Mouse (Mus musculus) frontal cortex, postnatal 10 days (tissue): ENCODE data around the gene Gstm3.

ENCODE experiments used
- DNase-seq, 2 experiments: peaks; one replicate each; pipeline ENCODE4 v3.0.0; 2022; ENCODE audit warnings: low spot score in 2 of 2, mixed read lengths in 1 of 2

Gene Gstm3

DNA sequence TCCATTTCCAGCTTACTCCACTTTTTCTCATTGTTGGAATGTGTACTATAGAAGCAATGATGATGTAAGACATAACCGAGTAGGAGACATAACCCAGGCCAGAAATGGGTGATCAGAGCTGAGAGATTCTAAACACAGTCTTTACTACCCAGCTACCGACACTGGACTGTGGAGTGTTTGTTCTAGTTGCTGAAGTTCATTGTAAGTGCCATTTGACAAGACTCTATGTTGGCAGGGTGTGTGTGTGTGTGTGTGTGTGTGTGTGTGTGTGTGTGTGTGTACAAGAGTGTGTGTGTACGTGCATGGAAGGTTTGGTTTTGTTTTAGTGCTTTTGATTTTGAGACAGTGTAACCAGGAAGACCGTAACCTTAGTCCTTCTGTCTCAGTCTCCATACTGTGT, 39.4 kb downstream of the Gstm3 start:
- no peak for DNase-seq

DNA sequence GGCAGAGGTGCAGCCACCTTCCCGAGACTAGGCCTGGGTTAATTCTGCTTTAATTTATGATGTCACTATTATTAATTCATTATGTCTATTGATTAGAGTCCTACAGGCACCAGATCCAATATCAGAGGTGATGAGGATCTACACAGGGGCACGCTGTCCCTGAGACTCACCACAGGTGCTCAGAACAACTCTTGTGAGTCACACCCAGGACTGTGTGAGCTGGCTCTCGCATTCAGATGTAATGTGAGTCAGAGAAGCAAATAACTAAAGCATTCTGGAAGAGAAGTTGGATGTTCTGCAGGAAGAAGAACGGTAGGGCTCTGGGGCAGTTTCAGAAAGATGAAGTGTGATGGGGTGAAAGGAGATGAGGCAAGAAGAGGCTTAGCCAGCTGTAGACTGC, 39.8 kb downstream of the Gstm3 start:
- DNase-seq: no peak

DNA sequence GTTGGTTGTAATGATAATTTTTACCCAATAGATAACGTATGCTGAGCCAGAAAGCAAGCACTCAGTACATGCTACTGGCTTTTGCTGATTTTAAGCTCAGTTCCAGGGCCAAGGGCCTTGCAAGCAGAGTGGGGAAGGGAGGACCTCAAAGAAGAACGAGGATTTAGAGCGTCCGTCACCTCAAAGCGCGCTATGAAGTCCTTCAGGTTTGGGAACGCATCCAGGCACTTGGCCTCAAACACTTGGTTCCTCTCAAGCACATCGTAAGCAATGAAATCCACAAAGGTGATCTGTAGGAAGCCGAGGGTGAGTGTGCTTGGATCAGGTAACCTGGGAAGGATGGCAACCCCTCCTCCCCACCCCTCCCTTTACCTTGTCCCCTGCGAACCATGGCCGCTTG, 40.4 kb downstream of the Gstm3 start:
- no peak for DNase-seq

DNA sequence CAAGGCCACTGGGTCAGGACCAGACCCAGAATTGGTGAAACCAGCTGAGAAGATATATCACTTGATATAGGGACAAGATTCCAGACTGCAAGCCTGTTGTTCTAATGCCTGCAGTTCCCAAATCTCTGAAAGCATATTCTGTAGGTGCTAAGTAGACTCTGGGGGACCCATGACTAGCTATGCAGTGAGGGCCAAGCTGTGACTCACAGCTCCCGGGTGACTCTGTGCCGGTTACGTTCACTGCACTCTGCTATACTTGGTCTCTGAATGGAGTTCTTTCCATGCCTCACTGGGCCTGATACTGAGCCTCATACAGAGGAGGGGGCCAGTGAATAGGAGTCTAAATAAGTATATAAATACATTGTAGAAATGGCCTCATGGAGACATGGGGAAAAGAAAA, 41.2 kb downstream of the Gstm3 start:
- DNase-seq: no peak

DNA sequence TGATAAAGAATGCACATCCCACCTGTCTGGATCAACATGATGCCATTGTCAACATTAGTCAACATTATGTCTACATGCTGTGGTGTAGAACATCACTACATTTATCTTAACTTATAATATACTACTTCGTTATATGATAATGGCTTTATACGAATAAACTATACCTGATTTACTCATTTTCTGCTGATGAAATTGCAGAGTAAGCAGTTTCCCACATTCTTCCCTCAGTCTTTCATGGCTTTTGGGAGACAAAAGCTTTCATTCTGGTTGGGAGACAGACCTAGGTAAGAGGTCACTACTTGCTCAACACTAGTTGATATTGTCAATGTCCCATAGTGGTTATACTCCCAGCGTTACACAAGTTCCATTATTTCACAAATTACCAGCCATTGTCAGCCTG, 43.7 kb downstream of the Gstm3 start:
- DNase-seq: no peak

DNA sequence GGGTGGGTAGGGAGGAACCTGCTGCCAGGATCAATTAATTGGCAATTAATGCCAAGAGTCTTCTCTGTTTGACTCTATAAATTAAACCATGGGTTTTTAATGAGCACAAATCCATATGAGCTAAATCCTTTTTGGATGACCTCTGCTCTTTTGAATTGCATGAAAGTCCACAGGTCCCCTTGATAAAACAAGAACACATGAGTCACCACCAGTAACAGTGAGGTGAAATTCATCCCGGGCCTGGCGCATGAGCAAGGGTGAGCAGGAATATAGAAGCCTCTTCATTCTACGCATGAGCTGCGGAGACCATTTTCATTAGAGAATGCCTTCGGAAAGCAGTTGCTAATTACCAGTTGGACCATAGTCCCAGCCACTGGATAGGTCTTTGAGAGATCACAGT, 48.7 kb downstream of the Gstm3 start:
- no peak for DNase-seq

DNA sequence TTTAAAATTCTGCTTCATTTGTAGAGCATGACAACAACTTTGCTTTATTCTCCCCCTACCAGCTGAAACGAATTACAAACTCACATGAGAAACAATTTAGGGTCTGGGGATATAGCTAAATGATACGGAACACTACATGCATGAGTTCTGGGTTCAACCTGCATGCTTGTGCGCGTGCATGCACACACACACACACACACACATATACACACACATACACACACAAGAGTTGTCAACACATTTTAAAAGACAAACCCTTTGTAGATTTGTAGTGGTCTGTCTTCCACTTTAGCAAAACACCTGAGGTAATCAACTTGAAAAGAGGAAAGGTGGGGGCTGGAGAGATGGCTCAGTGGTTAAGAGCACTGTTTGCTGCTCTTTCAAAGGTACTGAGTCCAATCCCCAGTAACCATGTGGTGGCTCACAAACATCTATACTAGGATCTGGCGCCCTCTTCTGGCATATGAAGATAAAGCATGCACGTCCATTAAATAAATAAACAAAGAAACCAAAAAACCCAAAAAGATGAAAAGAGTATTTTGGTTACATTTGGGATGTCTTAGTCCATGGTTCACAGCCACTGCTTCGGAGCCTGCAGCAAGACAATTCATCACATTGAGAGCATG, 51.2 kb downstream of the Gstm3 start:
- peak in 1 of 2 experiments; percentile 36 for DNase-seq

DNA sequence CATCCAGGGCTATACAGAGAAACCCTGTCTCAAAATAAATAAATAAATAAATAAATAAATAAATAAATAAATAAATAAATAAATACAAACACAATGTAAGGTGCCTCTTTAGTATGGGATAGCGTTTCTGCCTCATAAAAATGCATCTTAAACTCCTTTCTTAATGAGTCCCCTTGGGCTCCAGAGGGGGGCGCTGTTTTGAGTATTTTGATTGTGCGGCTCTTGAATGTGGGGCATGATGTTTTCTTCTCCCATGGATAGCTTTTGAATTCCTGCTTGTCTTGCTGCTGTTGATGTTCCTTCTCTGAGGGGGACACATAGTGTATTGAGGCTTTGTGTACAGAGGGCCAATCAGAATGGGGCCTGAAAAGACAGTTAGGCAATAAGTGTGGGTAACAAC, 52.0 kb downstream of the Gstm3 start:
- no peak for DNase-seq

DNA sequence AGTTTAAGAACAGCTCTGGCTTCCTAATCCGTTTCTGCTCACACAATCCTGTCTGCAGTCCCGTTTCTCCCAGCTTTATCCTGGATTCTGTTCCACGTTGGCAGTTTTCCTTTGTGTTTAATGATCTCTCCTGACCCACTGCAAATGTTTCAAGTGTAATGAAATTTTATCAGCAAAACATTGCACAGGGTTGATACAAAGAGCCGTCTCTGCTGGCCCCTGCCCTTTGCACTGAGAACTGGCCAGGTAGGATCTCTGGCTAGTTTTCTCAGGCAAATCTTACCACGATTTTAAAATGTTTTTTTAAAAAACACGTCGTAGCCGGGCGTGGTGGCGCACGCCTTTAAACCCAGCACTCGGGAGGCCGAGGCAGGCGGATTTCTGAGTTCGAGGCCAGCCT, 52.4 kb downstream of the Gstm3 start:
- no peak for DNase-seq
